Mouse (Mus musculus): Measurements from ENCODE around the gene Slc6a6.

GRCm38 (mm10) chr6:91643011-91643410 is 40.8 kb upstream of the Slc6a6 start:
- TF ChIP-seq CTCF (IDR thresholded peaks at IDR 0.05 in 2 of 3, conservative IDR thresholded peaks at IDR 0.05 in 1 of 3; ENCODE audit: control insufficient read depth in 1 of 3, insufficient read depth in 1 of 3, low read depth in 2 of 3, low read length in 3 of 3, poor library complexity in 1 of 3, severe bottlenecking in 1 of 3), result no peak
- TF ChIP-seq HCFC1 (IDR thresholded peaks at IDR 0.05; ENCODE audit: low read depth, low read length), result no peak
- TF ChIP-seq POLR2AphosphoS2 (IDR thresholded peaks at IDR 0.05; ENCODE audit: low read length), result no peak
- no peak for TF ChIP-seq UBTF (IDR thresholded peaks at IDR 0.05; ENCODE audit: borderline replicate concordance, insufficient read depth, low read depth, low read length)
- no peak for TF ChIP-seq MEF2A (IDR thresholded peaks at IDR 0.05; ENCODE audit: extremely low read depth, insufficient replicate concordance, low read depth, low read length, poor library complexity, severe bottlenecking)
- TF ChIP-seq ZNF384 (IDR thresholded peaks at IDR 0.05; ENCODE audit: low read depth, low read length), result no peak
- no peak for TF ChIP-seq SIN3A (IDR thresholded peaks at IDR 0.05; ENCODE audit: low read length)
